Mouse (Mus musculus): Measurements from ENCODE around the gene Tspan32. TPM values are rescaled to one million over a fixed set of nuclear protein-coding genes. Genes with fewer than 3 reads are reported as not detected.
A peak's percentile ranks its signal among the peaks of the same experiment; 100 is the strongest.

The Tspan32 gene
- polyA plus RNA-seq, 1 experiment from 2014 or later = 3.4 TPM

- peak overlapping the region; percentile 98 for H3K9ac ChIP-seq
Observed at GRCm38 (mm10) chr7:143053008-143053899, 48.4 kb downstream of the Tspan32 start.

GRCm38 (mm10) chr7:143053961-143054611 is 49.2 kb downstream of the Tspan32 start:
- H3K27me3 ChIP-seq = no peaks in the 10 kb centered on the region
- peaks cover 43% of the 10 kb centered on the region for H3K36me3 ChIP-seq
- peak overlapping the region; percentile 97 for H3K4me2 ChIP-seq (replicated peaks)
- H3K9ac ChIP-seq = peak overlapping the region; percentile 98
- H3K27ac ChIP-seq = peak overlapping the region; percentile 92
- no peak for ATAC-seq (ENCODE audit: low FRiP score, low read depth)
- 51% methylated on average over 11 of the region's 11 CpGs for WGBS
- H3K4me3 ChIP-seq = peak overlapping the region; percentile 86
- peaks cover 60% of the 10 kb centered on the region for H3K4me1 ChIP-seq
- H3K9me3 ChIP-seq = no peaks in the 10 kb centered on the region

More at GRCm38 (mm10) chr7:143053008-143053899, 48.4 kb downstream of the Tspan32 start:
- peak overlapping the region; percentile 92 for H3K27ac ChIP-seq
- 0% methylated on average over 46 of the region's 46 CpGs for WGBS
- peak overlapping the region; percentile 86 for H3K4me3 ChIP-seq
- no peaks in the 10 kb centered on the region for H3K27me3 ChIP-seq
- peaks cover 36% of the 10 kb centered on the region for H3K36me3 ChIP-seq
- H3K4me1 ChIP-seq = peaks cover 52% of the 10 kb centered on the region
- peak; percentile 83 for ATAC-seq (ENCODE audit: low FRiP score, low read depth)
- no peaks in the 10 kb centered on the region for H3K9me3 ChIP-seq
- peak overlapping the region; percentile 97 for H3K4me2 ChIP-seq (replicated peaks)

GRCm38 (mm10) chr7:143054612-143054965 is 49.7 kb downstream of the Tspan32 start:
- Histone ChIP-seq H3K4me1 (peaks cover 65% of the 10 kb centered on the region), H3K27me3 (no peaks in the 10 kb centered on the region), H3K4me3 (peak overlapping the region; percentile 86), H3K27ac (no peak overlapping the region; the same call in 1 of the 2 replicates), H3K9ac (peak overlapping the region; percentile 98), H3K4me2 (replicated peaks) (peak overlapping the region; percentile 97), H3K36me3 (peaks cover 48% of the 10 kb centered on the region), H3K9me3 (no peaks in the 10 kb centered on the region)
- WGBS = 41% methylated on average over 3 of the region's 3 CpGs
- ATAC-seq (ENCODE audit: low FRiP score, low read depth) = no peak

GRCm38 (mm10) chr7:143055001-143055400 is 50.2 kb downstream of the Tspan32 start:
- WGBS = 92% methylated on average over 3 of the region's 3 CpGs
- Histone ChIP-seq H3K9me3 (no peaks in the 10 kb centered on the region), H3K4me2 (replicated peaks) (peak overlapping the region; percentile 97), H3K9ac (peak overlapping the region; percentile 98), H3K4me3 (peak overlapping the region; percentile 86), H3K4me1 (peaks cover 65% of the 10 kb centered on the region), H3K27me3 (no peaks in the 10 kb centered on the region), H3K36me3 (peaks cover 48% of the 10 kb centered on the region), H3K27ac (no peak overlapping the region)
- ATAC-seq (ENCODE audit: low FRiP score, low read depth) = no peak

- Histone ChIP-seq H3K9ac (peak overlapping the region; percentile 98), H3K27me3 (no peaks in the 10 kb centered on the region), H3K27ac (no peak overlapping the region; the same call in 1 of the 2 replicates), H3K9me3 (no peaks in the 10 kb centered on the region), H3K36me3 (peaks cover 50% of the 10 kb centered on the region), H3K4me2 (replicated peaks) (peak overlapping the region; percentile 97), H3K4me3 (peak overlapping the region; percentile 86), H3K4me1 (peaks cover 65% of the 10 kb centered on the region)
- WGBS = 83% methylated on average over 11 of the region's 11 CpGs
- ATAC-seq (ENCODE audit: low FRiP score, low read depth) = no peak
Observed at GRCm38 (mm10) chr7:143055499-143056186, 50.8 kb downstream of the Tspan32 start.

DNA sequence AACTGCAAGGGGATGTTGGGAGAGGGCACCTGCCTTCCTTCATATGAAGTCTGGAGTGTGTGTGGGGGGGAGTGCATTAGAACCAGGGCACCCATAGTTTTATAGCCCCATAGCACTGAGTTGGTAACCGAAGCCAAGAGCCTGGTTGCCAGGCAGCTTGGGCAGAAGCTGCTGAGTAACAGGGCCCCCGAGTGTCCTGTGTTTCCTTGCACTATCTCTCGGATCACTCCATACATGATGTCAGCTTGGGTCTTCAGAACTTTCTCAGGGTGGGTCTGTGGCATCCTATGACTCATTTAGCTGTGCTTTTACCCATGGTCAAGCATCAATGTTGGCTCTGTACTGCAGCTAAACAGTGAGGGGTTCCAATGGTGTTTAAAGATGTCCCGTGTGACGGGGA is 52.2 kb downstream of the Tspan32 start:
- WGBS = 86% methylated on average over 5 of the region's 5 CpGs
- Histone ChIP-seq H3K36me3 (peaks cover 64% of the 10 kb centered on the region), H3K4me2 (replicated peaks) (0 out of 2 replicates have a peak overlapping the region, but pooled peaks have one; percentile 3)

GRCm38 (mm10) chr7:143057667-143058220 is 52.9 kb downstream of the Tspan32 start:
- H3K27ac ChIP-seq = peak overlapping the region; percentile 45; the same call in 1 of the 2 replicates
- 84% methylated on average over 9 of the region's 9 CpGs for WGBS
- H3K4me2 ChIP-seq (replicated peaks) = peak overlapping the region; percentile 23; the same call in 1 of the 2 replicates
- no peak for ATAC-seq (ENCODE audit: low FRiP score, low read depth)
- no peaks in the 10 kb centered on the region for H3K9me3 ChIP-seq
- H3K36me3 ChIP-seq = peaks cover 71% of the 10 kb centered on the region
- H3K4me3 ChIP-seq = no peak overlapping the region
- peaks cover 59% of the 10 kb centered on the region for H3K4me1 ChIP-seq
- no peaks in the 10 kb centered on the region for H3K27me3 ChIP-seq
- H3K9ac ChIP-seq = peak overlapping the region; percentile 35; the same call in 1 of the 2 replicates

More for the DNA sequence above, 52.2 kb downstream of the Tspan32 start:
- Histone ChIP-seq H3K4me3 (no peak overlapping the region), H3K27ac (no peak overlapping the region), H3K9ac (0 out of 2 replicates have a peak overlapping the region, but pooled peaks have one; percentile 19), H3K4me1 (peaks cover 62% of the 10 kb centered on the region), H3K27me3 (no peaks in the 10 kb centered on the region), H3K9me3 (no peaks in the 10 kb centered on the region)
- no peak for ATAC-seq (ENCODE audit: low FRiP score, low read depth)

DNA sequence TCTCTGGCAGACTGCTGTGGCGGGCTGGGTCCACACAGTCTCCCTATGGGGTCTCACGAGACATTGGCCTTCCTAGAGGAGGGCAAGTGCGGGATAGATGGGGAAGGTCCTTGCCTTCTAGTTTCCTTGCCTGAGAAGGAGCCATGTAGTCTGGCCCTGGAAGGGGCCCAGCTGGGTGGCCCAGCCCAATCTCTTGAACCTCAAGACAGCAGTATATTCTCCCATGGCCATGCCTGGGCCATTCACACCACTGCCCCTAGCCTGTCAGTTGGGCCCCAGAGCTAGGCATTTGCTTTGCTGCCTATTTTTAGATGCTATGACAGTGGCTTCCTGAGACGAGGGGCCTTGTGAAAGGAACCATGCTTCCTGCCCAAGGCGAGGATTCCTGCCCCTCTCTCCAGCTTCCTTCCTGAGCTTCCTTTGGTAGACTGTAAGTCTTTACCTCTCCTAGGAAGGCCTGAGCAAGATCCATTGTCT is 53.4 kb downstream of the Tspan32 start:
- peak overlapping the region; percentile 35; the same call in 1 of the 2 replicates for H3K9ac ChIP-seq
- ATAC-seq (ENCODE audit: low FRiP score, low read depth) = no peak
- H3K27me3 ChIP-seq = no peaks in the 10 kb centered on the region
- WGBS = 72% methylated on average over 5 of the region's 5 CpGs
- no peak overlapping the region for H3K4me3 ChIP-seq
- peak overlapping the region; percentile 45; the same call in 1 of the 2 replicates for H3K27ac ChIP-seq
- H3K9me3 ChIP-seq = no peaks in the 10 kb centered on the region
- peaks cover 59% of the 10 kb centered on the region for H3K4me1 ChIP-seq
- peak overlapping the region; percentile 23; the same call in 1 of the 2 replicates for H3K4me2 ChIP-seq (replicated peaks)
- H3K36me3 ChIP-seq = peaks cover 76% of the 10 kb centered on the region

- 69% methylated on average over 5 of the region's 5 CpGs for WGBS
- no peak overlapping the region for H3K9ac ChIP-seq
- no peak overlapping the region for H3K4me2 ChIP-seq (replicated peaks)
- no peaks in the 10 kb centered on the region for H3K9me3 ChIP-seq
- peaks cover 51% of the 10 kb centered on the region for H3K4me1 ChIP-seq
- H3K27ac ChIP-seq = no peak overlapping the region; the same call in 1 of the 2 replicates
- H3K4me3 ChIP-seq = no peak overlapping the region
- ATAC-seq (ENCODE audit: low FRiP score, low read depth) = no peak
- H3K27me3 ChIP-seq = no peaks in the 10 kb centered on the region
- H3K36me3 ChIP-seq = peaks cover 87% of the 10 kb centered on the region
Observed at GRCm38 (mm10) chr7:143059202-143059870, 54.5 kb downstream of the Tspan32 start.

DNA sequence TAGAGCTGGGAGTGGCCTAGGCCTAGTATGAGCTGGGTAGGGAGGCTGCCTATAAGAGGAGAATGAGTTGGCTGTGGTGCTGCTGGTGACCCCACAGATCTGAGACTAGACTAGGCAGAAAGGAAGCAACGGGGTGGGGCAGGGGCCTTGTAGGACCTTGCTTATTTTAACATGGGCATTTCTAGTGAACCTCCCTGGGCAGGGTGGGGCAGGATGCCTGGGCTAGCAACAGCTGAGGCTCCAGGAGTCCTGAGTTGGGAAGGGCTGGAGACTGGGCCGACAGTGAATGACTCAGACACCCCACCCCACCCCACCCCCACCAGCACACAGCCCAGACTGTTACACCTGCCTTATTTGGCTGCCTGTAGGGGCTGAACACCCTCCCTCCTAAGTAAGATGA is 57.9 kb downstream of the Tspan32 start:
- 75% methylated on average over 2 of the region's 2 CpGs for WGBS
- Histone ChIP-seq H3K4me3 (no peak overlapping the region), H3K9me3 (no peaks in the 10 kb centered on the region), H3K27me3 (no peaks in the 10 kb centered on the region), H3K27ac (no peak overlapping the region), H3K4me2 (replicated peaks) (no peak overlapping the region), H3K4me1 (peaks cover 19% of the 10 kb centered on the region), H3K9ac (no peak overlapping the region), H3K36me3 (peaks cover 90% of the 10 kb centered on the region)
- no peak for ATAC-seq (ENCODE audit: low FRiP score, low read depth)

- no peak for ATAC-seq (ENCODE audit: low FRiP score, low read depth)
- no peak overlapping the region for H3K4me2 ChIP-seq (replicated peaks)
- 77% methylated on average over 6 of the region's 6 CpGs for WGBS
- H3K4me3 ChIP-seq = no peak overlapping the region
- H3K9ac ChIP-seq = no peak overlapping the region
- H3K27me3 ChIP-seq = no peaks in the 10 kb centered on the region
- H3K36me3 ChIP-seq = peaks cover 83% of the 10 kb centered on the region
- peaks cover 14% of the 10 kb centered on the region for H3K4me1 ChIP-seq
- no peaks in the 10 kb centered on the region for H3K9me3 ChIP-seq
- H3K27ac ChIP-seq = no peak overlapping the region
Observed at GRCm38 (mm10) chr7:143064226-143064625, 59.4 kb downstream of the Tspan32 start.
